ENCODE assay signal across 12 mouse cellular contexts in genomic region chr6:25260559-25260958, GRCm38 (mm10).
"Had no signal": no experiment of that assay in that cellular context is flagged by ENCODE, and none has a peak within 500 bp of the region (broad histone marks: within the 10 kb centered on the region; RNA-seq: fewer than 3 reads in every experiment).

No protein-coding gene starts in this region.

- H3K4me2 ChIP-seq: intestine, embryonic 15.5 days; limb, embryonic 13.5 days; midbrain, embryonic 12.5 days had no signal

- H3K27ac ChIP-seq: intestine, embryonic 15.5 days; left cerebral cortex, adult 2 months; limb, embryonic 13.5 days; liver, embryonic 14.5 days; midbrain, embryonic 12.5 days had no signal

- ATAC-seq: intestine, embryonic 15.5 days; midbrain, embryonic 16.5 days had no signal

- H3K9me3 ChIP-seq: intestine, embryonic 15.5 days; limb, embryonic 13.5 days; midbrain, embryonic 12.5 days had no signal

- H3K4me3 ChIP-seq: intestine, embryonic 15.5 days; left cerebral cortex, adult 2 months; limb, embryonic 13.5 days; midbrain, embryonic 12.5 days had no signal

- H3K36me3 ChIP-seq: intestine, embryonic 15.5 days; limb, embryonic 13.5 days; midbrain, embryonic 12.5 days had no signal

- H3K9ac ChIP-seq: intestine, embryonic 15.5 days; limb, embryonic 13.5 days; liver, embryonic 14.5 days; midbrain, embryonic 12.5 days had no signal

- H3K27me3 ChIP-seq: intestine, embryonic 15.5 days; limb, embryonic 13.5 days; midbrain, embryonic 12.5 days had no signal

- H3K4me1 ChIP-seq: intestine, embryonic 15.5 days; limb, embryonic 13.5 days; midbrain, embryonic 12.5 days had no signal

- DNase-seq: kidney, adult 18-20 months; kidney, postnatal 14 days; lung, adult 18-20 months; spleen, adult 18-20 months; thymus, adult 2 months; thymus, postnatal 25 days had no signal
